Mouse (Mus musculus): ENCODE results near the gene Stt3b.

DNA sequence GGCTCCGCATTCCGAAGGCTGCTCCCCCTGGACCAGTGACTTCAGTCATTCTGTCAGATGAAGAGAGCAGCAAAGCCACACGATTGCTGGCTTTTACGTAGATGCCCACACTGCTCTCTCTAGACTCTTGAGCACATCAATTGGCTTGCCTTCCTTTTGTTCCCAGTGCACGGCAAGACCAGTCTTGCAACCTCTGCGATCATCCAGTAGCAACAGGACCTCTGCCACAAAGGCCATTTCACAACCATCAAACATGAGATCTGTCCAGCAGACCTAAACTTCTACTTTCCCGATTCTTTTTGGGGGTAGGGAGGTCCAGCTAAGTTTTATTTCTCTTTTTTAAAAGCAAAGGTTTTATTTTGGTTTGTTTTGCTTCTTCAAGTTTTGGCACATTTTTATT, 22.1 kb upstream of the Stt3b start:
- TF ChIP-seq CTCF (IDR thresholded peaks at IDR 0.05; ENCODE audit: low read depth) (no peak), EP300 (IDR thresholded peaks at IDR 0.05; ENCODE audit: low read depth) (no peak)
